ENCODE assay signal across 16 mouse cellular contexts in the genomic region with DNA sequence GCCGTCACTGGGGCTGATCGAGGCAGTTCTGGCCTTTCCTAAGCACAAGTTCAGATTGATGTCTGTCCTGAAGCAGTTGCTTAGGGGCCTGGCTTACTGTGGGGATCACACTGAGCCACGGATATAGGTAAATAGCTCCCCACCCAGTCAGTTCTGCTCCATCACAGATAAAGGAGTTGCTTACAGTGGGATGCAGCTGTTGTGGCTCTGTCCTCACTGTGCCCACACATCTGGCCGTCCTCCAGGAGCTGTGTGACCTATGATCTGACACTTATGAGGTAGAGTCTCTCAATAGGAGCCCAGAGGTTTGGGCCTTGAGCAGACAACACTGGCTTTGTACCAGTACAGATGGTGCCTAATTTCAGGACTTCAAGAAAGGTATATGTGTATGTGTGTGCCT.
"Had no signal": no experiment of that assay in that cellular context is flagged by ENCODE, and none has a peak within 500 bp of the region (broad histone marks: within the 10 kb centered on the region; RNA-seq: fewer than 3 reads in every experiment).

No protein-coding gene starts in this region.

- H3K9me3 ChIP-seq: limb, embryonic 13.5 days; midbrain, embryonic 15.5 days had no signal

- H3K27ac ChIP-seq: kidney, postnatal 0 days; limb, embryonic 13.5 days; liver, embryonic 14.5 days; midbrain, embryonic 15.5 days; stomach, postnatal 0 days had no signal

- H3K4me3 ChIP-seq: limb, embryonic 13.5 days; midbrain, embryonic 15.5 days had no signal

- H3K36me3 ChIP-seq: limb, embryonic 13.5 days; midbrain, embryonic 15.5 days had no signal

- H3K9ac ChIP-seq: limb, embryonic 13.5 days; liver, embryonic 14.5 days; midbrain, embryonic 15.5 days had no signal

- DNase-seq: kidney, adult 8-10 months; layer of hippocampus, adult 9-11 months; layer of hippocampus, postnatal 36 days; lung, adult 2 months; lung, postnatal 36 days; right cerebral cortex, postnatal 14 days; thymus, adult 18-20 months; thymus, postnatal 14 days had no signal

- H3K4me2 ChIP-seq: midbrain, embryonic 11.5 days; midbrain, embryonic 15.5 days had no signal

- ATAC-seq: inflammation-experienced regulatory T-cells, adult 6 months; lung, postnatal 0 days; midbrain, embryonic 15.5 days had no signal
